Mouse (Mus musculus) 416B (cell line): ENCODE data around the gene Fbxw11.

ENCODE experiments used
- DNase-seq: peaks from one replicate; pipeline ENCODE4 v3.0.0; 2011; ENCODE audit warnings: low read depth

The Fbxw11 gene

GRCm38 (mm10) chr11:32752595-32752885 lies 110.0 kb downstream of the Fbxw11 start:
- peak; percentile 86 for DNase-seq

DNA sequence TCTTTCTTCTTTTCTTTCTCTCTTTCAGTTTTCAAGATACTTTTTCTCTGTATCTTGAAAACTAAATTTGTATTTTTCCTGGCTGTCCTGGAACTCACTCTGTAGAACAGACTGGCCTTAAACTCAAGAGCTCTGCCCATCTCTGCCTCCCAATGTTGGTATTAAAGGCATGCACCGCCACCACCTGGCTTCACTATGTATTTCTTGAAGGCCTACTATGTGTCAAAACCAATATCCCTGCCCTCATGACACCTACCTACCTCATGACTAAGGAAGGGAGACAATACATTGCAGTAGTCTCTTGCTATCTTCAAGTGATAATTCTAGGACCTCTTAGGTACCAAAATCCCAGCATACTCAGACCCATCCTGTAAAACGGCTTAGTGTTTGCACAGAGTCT lies 110.8 kb downstream of the Fbxw11 start:
- no peak for DNase-seq

DNA sequence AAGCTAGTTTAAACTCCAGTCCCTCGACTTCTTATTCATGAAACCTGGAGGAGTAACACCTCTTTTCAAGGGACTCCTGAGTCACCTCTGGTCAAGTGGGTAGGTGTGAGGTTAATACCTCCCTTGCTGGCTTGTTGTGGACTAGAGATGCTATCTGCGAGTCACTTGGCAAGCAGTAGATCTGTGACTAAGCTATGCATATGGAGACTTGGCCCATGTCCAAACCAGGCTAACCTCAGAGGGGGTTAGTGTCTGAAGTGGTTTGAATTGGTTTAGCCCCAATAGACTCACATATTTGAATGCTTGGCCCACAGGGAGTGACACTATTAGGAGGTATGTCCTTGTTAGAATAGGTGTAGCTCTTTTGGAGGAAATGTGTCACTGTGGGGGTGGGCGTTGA lies 120.2 kb downstream of the Fbxw11 start:
- peak; percentile 95 for DNase-seq

GRCm38 (mm10) chr11:32767496-32768230 lies 125.1 kb downstream of the Fbxw11 start:
- peak; percentile 70 for DNase-seq

- peak; percentile 48 for DNase-seq
Observed at GRCm38 (mm10) chr11:32768642-32769343, 126.3 kb downstream of the Fbxw11 start.

GRCm38 (mm10) chr11:32780747-32781536 lies 138.4 kb downstream of the Fbxw11 start:
- DNase-seq = no peak

DNA sequence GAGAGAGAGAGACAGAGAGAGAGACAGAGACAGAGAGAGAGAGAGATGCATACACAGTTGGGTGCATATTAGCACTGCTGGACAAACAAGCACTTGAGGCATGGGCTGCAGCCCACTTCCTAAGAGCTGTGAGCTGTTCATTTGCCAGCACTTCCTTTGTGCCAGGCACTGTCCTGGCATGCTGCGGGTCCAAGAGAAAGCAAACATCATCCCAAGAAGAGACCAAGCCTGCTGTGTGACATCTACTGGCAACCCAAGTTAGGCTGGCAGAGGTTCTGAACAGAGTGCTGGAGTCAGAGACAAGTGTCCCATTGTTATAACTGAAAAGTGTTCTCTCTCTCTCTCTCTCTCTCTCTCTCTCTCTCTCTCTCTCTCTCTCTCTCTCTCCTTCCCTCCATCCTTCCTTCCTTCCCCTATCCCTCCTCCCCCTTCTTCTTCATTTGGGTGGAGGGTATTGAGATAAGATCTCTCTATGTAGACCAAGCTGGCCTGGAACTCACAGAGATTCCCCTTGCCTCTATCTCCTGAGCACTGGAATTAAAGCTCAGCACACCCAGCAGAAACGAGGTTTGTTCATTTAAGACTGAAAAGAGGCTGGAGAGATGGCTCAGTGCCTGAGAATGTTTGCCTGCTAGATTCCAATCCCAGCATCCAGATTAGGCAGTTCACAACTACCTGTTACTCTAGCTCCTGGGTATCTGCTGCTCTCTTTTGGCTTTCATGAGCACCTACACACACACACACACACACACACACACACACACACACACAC lies 139.3 kb downstream of the Fbxw11 start:
- no peak for DNase-seq

GRCm38 (mm10) chr11:32782724-32783123 lies 140.2 kb downstream of the Fbxw11 start:
- DNase-seq = no peak

DNA sequence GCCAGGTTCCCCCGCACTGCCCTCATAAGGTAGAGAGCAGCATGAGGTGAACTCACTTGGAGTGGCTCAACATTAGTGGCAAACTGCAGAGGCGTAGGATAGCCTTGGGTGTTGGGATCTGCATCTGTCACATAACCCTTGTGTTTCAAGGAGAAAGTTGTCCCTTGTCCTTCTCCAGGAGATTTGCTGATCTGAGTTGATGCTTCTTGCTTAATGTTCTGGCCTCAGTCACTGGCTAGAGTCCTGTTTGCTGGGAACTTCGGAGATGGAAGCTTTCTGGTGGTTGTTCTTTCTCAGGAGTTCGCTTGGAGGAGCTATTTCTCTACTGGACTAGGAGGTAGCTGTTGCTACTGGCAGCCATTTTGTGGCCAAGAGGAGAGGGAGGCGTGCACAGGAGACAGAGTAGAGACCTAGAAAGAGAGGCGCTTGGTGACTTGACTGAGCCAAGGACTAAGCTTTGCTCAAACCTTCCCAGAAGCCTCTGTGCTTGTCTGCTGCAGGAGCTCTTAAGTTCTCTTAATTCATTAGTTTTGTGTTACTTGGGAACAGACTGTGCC lies 143.1 kb downstream of the Fbxw11 start:
- no peak for DNase-seq

DNA sequence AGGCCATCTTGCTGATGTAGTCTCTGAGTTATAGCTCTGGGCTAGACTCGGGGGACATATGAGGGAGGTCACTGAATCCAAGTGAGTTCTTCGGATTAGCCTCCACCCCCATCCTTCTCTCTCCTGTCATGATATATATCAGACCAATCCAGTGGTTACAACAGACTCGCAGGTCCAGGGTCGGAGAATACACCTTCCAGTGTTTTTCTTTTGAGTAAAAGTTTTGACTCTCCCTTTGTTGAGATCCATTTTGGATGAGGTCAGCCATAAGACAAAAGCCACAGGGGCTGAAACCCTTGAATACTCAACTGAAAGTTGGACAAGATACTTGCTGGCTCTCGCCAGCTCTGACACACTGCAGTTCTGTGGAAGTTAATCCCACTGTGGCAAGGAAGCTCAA lies 143.7 kb downstream of the Fbxw11 start:
- no peak for DNase-seq

DNA sequence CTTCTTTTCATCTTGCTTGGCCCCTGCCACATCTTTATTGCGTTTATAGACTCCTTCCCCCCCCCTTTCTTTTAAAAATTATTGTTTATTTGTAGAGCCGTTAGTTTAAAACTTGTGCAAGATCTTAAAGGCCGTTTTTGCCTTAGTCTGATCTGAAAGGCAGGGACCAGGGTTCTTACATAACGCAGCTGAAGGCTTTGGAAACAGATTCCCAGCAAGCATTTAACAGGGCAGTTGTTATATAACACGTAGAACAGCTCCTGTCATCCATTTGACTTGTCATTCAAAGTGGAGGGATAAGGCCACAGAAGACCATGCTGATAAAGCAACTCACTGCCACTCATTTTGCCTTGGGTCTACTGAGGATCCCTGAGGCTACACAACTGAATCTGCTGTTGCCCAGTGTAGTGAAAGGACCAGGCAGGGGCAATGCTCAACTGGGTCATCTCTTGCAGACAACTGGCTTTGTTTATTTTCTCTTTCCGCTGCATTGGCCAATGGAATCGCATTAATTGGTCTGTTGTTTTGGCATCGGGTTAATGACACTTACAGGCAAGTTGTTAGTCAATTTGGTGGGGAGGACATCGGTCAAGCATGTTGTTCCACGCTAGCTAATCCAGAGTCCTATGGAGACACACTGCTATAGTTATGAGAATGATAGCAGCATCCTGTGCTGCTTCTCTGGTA lies 152.4 kb downstream of the Fbxw11 start:
- no peak for DNase-seq
